Comparison of ENCODE assay signal across 8 mouse cellular contexts in genomic region chr4:41468396-41469080, GRCm38 (mm10). TPM values are rescaled to one million over a fixed set of nuclear protein-coding genes. Genes with fewer than 3 reads are reported as not detected.
A peak's percentile ranks its signal among the peaks of the same experiment; 100 is the strongest.
DNase-seq lines count a peak whose midpoint lies in the region; ATAC-seq and TF ChIP-seq lines count a peak whose summit lies in the region.

No protein-coding gene starts in this region.

- H3K4me3 ChIP-seq in hindbrain, embryonic 11.5 days (ENCODE audit: low read depth, low read length): no peak overlapping the region
- no peak overlapping the region for H3K4me3 ChIP-seq in hindbrain, embryonic 13.5 days
- no peak overlapping the region for H3K4me3 ChIP-seq in CH12.LX (replicated peaks in 1 of 3; ENCODE audit: low read depth in 2 of 3, low read length in 2 of 3, poor library complexity in 1 of 3)
- H3K4me3 ChIP-seq in bone marrow, adult 2 months (replicated peaks; ENCODE audit: control insufficient read depth, low read depth, low read length): no peak overlapping the region
- no peak overlapping the region for H3K4me3 ChIP-seq in forebrain, postnatal 0 days (ENCODE audit: low read depth, low read length)

- peak; percentile 76 for DNase-seq in hindbrain, embryonic 11.5 days (ENCODE audit: low spot score)
- peak; percentile 21 for DNase-seq in CH12.LX (ENCODE audit: extremely low read depth)
- peak; percentile 81 for DNase-seq in forebrain, postnatal 0 days
- DNase-seq in kidney, postnatal 10 days: peak; percentile 84
- DNase-seq in lung, adult 18-20 months: peak; percentile 57 to 63
- peak; percentile 12 for DNase-seq in spleen, postnatal 36 days (ENCODE audit: low spot score in 2 of 2)

- no peak for ATAC-seq in hindbrain, embryonic 11.5 days (ENCODE audit: low FRiP score)
- ATAC-seq in hindbrain, embryonic 13.5 days (ENCODE audit: low FRiP score): no peak
- ATAC-seq in forebrain, postnatal 0 days: no peak

- peak; percentile 23 to 74; a peak in 2 of 4 replicates for TF ChIP-seq CTCF in CH12.LX (conservative IDR thresholded peaks at IDR 0.05 in 1 of 2, IDR thresholded peaks at IDR 0.05 in 1 of 2; ENCODE audit: low read depth in 2 of 2, low read length in 2 of 2)
- TF ChIP-seq CTCF in bone marrow, adult 2 months (IDR thresholded peaks at IDR 0.05; ENCODE audit: control insufficient read depth, insufficient read depth, low read length): peak; percentile 22; the same call in 1 of the 2 replicates
- peak; percentile 79 for TF ChIP-seq CTCF in forebrain, postnatal 0 days (IDR thresholded peaks at IDR 0.05; ENCODE audit: low read depth)

- TF ChIP-seq RAD21 in CH12.LX (IDR thresholded peaks at IDR 0.05; ENCODE audit: low read depth, low read length): peak; percentile 72

- in situ Hi-C loops in CH12.LX (cut with MboI; ENCODE audit: low pct_ligation_motif_present, low pct_unique_long_range_greater_than_20kb, low sequenced_read_pairs): no loop called here

- H3K27ac ChIP-seq in hindbrain, embryonic 11.5 days (ENCODE audit: low read depth, low read length): no peak overlapping the region
- no peak overlapping the region for H3K27ac ChIP-seq in hindbrain, embryonic 13.5 days
- no peak overlapping the region for H3K27ac ChIP-seq in CH12.LX (ENCODE audit: insufficient read depth, low read depth)
- H3K27ac ChIP-seq in bone marrow, adult 2 months (ENCODE audit: control insufficient read depth, insufficient read depth, low read depth, low read length, poor library complexity): no peak overlapping the region
- H3K27ac ChIP-seq in forebrain, postnatal 0 days (ENCODE audit: low read depth, low read length): no peak overlapping the region

- no peak for TF ChIP-seq POLR2A in CH12.LX (IDR thresholded peaks at IDR 0.05; ENCODE audit: low read depth, low read length)
- no peak for TF ChIP-seq POLR2A in bone marrow, adult 2 months (IDR thresholded peaks at IDR 0.05; ENCODE audit: borderline replicate concordance, control insufficient read depth, low read depth, low read length)

- no peaks in the 10 kb centered on the region for H3K36me3 ChIP-seq in hindbrain, embryonic 11.5 days (ENCODE audit: control insufficient read depth, insufficient read depth, low read length)
- H3K36me3 ChIP-seq in hindbrain, embryonic 13.5 days: no peaks in the 10 kb centered on the region
- peaks cover 0 to 2% of the 10 kb centered on the region in 2 experiments for H3K36me3 ChIP-seq in CH12.LX (replicated peaks in 1 of 2; ENCODE audit: control insufficient read depth in 1 of 2, insufficient read depth in 1 of 2, low read length in 1 of 2)
- H3K36me3 ChIP-seq in forebrain, postnatal 0 days (ENCODE audit: insufficient read depth): no peaks in the 10 kb centered on the region

- H3K9me3 ChIP-seq in hindbrain, embryonic 11.5 days (ENCODE audit: control insufficient read depth, low read length): no peaks in the 10 kb centered on the region
- no peaks in the 10 kb centered on the region for H3K9me3 ChIP-seq in hindbrain, embryonic 13.5 days
- no peaks in the 10 kb centered on the region for H3K9me3 ChIP-seq in CH12.LX (replicated peaks; ENCODE audit: low read length)
- no peaks in the 10 kb centered on the region for H3K9me3 ChIP-seq in forebrain, postnatal 0 days (ENCODE audit: low read length)

- H3K4me1 ChIP-seq in hindbrain, embryonic 11.5 days (replicated peaks; ENCODE audit: control insufficient read depth, insufficient read depth, low read length): 0 out of 2 replicates have a peak, but pooled peaks cover 2% of the 10 kb centered on the region
- peaks cover 33% of the 10 kb centered on the region for H3K4me1 ChIP-seq in hindbrain, embryonic 13.5 days (replicated peaks)
- peaks cover 0 to 7% of the 10 kb centered on the region in 2 experiments; a peak in 2 of 4 replicates for H3K4me1 ChIP-seq in CH12.LX (ENCODE audit: control insufficient read depth in 1 of 2, insufficient read depth in 2 of 2)
- peaks cover 2% of the 10 kb centered on the region; the same call in 1 of the 2 replicates for H3K4me1 ChIP-seq in bone marrow, adult 2 months (ENCODE audit: control insufficient read depth, insufficient read depth, low read length)
- peaks cover 14% of the 10 kb centered on the region; the same call in 1 of the 2 replicates for H3K4me1 ChIP-seq in forebrain, postnatal 0 days (ENCODE audit: insufficient read depth)

- no peak overlapping the region for H3K4me2 ChIP-seq in hindbrain, embryonic 11.5 days (replicated peaks; ENCODE audit: low read depth, low read length)
- no peak overlapping the region for H3K4me2 ChIP-seq in hindbrain, embryonic 13.5 days
- no peak overlapping the region for H3K4me2 ChIP-seq in CH12.LX (ENCODE audit: insufficient read depth, low read depth, poor library complexity, severe bottlenecking)
- H3K4me2 ChIP-seq in forebrain, postnatal 0 days (ENCODE audit: low read depth): no peak overlapping the region

- 63% methylated on average over 17 of the region's 17 CpGs for WGBS in hindbrain, embryonic 11.5 days
- 55% methylated on average over 17 of the region's 17 CpGs for WGBS in hindbrain, embryonic 13.5 days
- 44% methylated on average over 17 of the region's 17 CpGs for WGBS in bone marrow, adult 2 months
- WGBS in forebrain, postnatal 0 days: 50% methylated on average over 17 of the region's 17 CpGs

- no peak for TF ChIP-seq EP300 in CH12.LX (IDR thresholded peaks at IDR 0.05; ENCODE audit: low read length)

- no peak overlapping the region for H3K9ac ChIP-seq in hindbrain, embryonic 11.5 days (ENCODE audit: low read depth, low read length)
- H3K9ac ChIP-seq in hindbrain, embryonic 13.5 days: no peak overlapping the region
- H3K9ac ChIP-seq in CH12.LX (ENCODE audit: insufficient read depth, low read depth): no peak overlapping the region
- H3K9ac ChIP-seq in forebrain, postnatal 0 days: no peak overlapping the region

- dilution Hi-C loops in CH12.LX (cut with MboI; ENCODE audit: extremely low pct_ligation_motif_present, extremely low pct_unique_long_range_greater_than_20kb, low sequenced_read_pairs): no loop called here

- peaks cover 5% of the 10 kb centered on the region for H3K79me2 ChIP-seq in CH12.LX (replicated peaks; ENCODE audit: control insufficient read depth, extremely low read depth, insufficient read depth, poor library complexity, severe bottlenecking)

- no peaks in the 10 kb centered on the region for H3K27me3 ChIP-seq in hindbrain, embryonic 11.5 days (ENCODE audit: control insufficient read depth, insufficient read depth, low read length)
- H3K27me3 ChIP-seq in hindbrain, embryonic 13.5 days: no peaks in the 10 kb centered on the region
- no peaks in the 10 kb centered on the region for H3K27me3 ChIP-seq in CH12.LX (replicated peaks)
- H3K27me3 ChIP-seq in forebrain, postnatal 0 days (ENCODE audit: insufficient read depth, low read length): no peaks in the 10 kb centered on the region

TF ChIP-seq in CH12.LX, 34 proteins besides CTCF, POLR2A, EP300 and RAD21:
- TF ChIP-seq SMC3 (IDR thresholded peaks at IDR 0.05; ENCODE audit: low read depth, low read length): peak; percentile 51
- TF ChIP-seq MYC (IDR thresholded peaks at IDR 0.05; ENCODE audit: low read depth, low read length): no peak

RNA-seq across cellular contexts. Expression of gene Nudt2, which starts 3.6 kb away (rescaled TPM):
- 67.7 and 70.3 TPM in 2 replicates for polyA plus RNA-seq in hindbrain, embryonic 11.5 days (2014; fragmentation: Nextera tagmentation; extraction: Ambion mirVana)
- polyA plus RNA-seq in hindbrain, embryonic 13.5 days (2015; fragmentation: Nextera tagmentation; extraction: Ambion mirVana): 58.0 and 60.4 TPM in 2 replicates
- total RNA-seq in CH12.LX (2012; rRNA removed) (26.5 and 27.9 TPM in 2 replicates), CH12.LX (2014; rRNA removed) (40.2 and 47.1 TPM in 2 replicates)
- 21.7 and 23.2 TPM in 2 replicates for polyA plus RNA-seq in CH12.LX (2012; ENCODE audit: insufficient read length, low read depth)
- polyA plus RNA-seq in bone marrow, adult 2 months (2011; ENCODE audit: insufficient read depth, insufficient read length, low replicate concordance, missing spikeins): 3.0 and 3.9 TPM in 2 replicates
- total RNA-seq in forebrain, postnatal 0 days (2014; rRNA removed): 56.0 and 80.3 TPM in 2 replicates
- polyA plus RNA-seq in forebrain, postnatal 0 days (2015; fragmentation: Nextera tagmentation; extraction: Ambion mirVana): 95.5 and 101 TPM in 2 replicates

RNA-seq across cellular contexts. Expression of gene Kif24, which starts 3.9 kb away (rescaled TPM):
- polyA plus RNA-seq in hindbrain, embryonic 11.5 days (2014; fragmentation: Nextera tagmentation; extraction: Ambion mirVana): 10.4 and 11.9 TPM in 2 replicates
- polyA plus RNA-seq in hindbrain, embryonic 13.5 days (2015; fragmentation: Nextera tagmentation; extraction: Ambion mirVana): 4.6 and 5.1 TPM in 2 replicates
- total RNA-seq in CH12.LX (2012; rRNA removed) (8.6 and 9.1 TPM in 2 replicates), CH12.LX (2014; rRNA removed) (5.5 and 6.4 TPM in 2 replicates)
- 7.9 and 8.4 TPM in 2 replicates for polyA plus RNA-seq in CH12.LX (2012; ENCODE audit: insufficient read length, low read depth)
- polyA plus RNA-seq in bone marrow, adult 2 months (2011; ENCODE audit: insufficient read depth, insufficient read length, low replicate concordance, missing spikeins): 11.5 and 17.6 TPM in 2 replicates
- 2.2 and 4.2 TPM in 2 replicates for total RNA-seq in forebrain, postnatal 0 days (2014; rRNA removed)
- 0.78 and 1.8 TPM in 2 replicates for polyA plus RNA-seq in forebrain, postnatal 0 days (2015; fragmentation: Nextera tagmentation; extraction: Ambion mirVana)

RNA-seq across cellular contexts. Expression of gene AI464131, which starts 34.3 kb away (rescaled TPM):
- 8.3 and 10.9 TPM in 2 replicates for polyA plus RNA-seq in hindbrain, embryonic 11.5 days (2014; fragmentation: Nextera tagmentation; extraction: Ambion mirVana)
- polyA plus RNA-seq in hindbrain, embryonic 13.5 days (2015; fragmentation: Nextera tagmentation; extraction: Ambion mirVana): 7.0 TPM in 2 replicates
- total RNA-seq in CH12.LX (2012; rRNA removed) (0.04 TPM in 2 replicates), CH12.LX (2014; rRNA removed) (not detected in 2 replicates)
- polyA plus RNA-seq in CH12.LX (2012; ENCODE audit: insufficient read length, low read depth): 0.10 TPM in 1 of 2 replicates, not detected in the other
- polyA plus RNA-seq in bone marrow, adult 2 months (2011; ENCODE audit: insufficient read depth, insufficient read length, low replicate concordance, missing spikeins): 0.31 TPM in 1 of 2 replicates, not detected in the other
- total RNA-seq in forebrain, postnatal 0 days (2014; rRNA removed): 14.7 and 16.0 TPM in 2 replicates
- polyA plus RNA-seq in forebrain, postnatal 0 days (2015; fragmentation: Nextera tagmentation; extraction: Ambion mirVana): 4.7 and 8.2 TPM in 2 replicates

RNA-seq across cellular contexts. Expression of gene 1110017D15Rik, which starts 48.6 kb away (rescaled TPM):
- polyA plus RNA-seq in hindbrain, embryonic 11.5 days (2014; fragmentation: Nextera tagmentation; extraction: Ambion mirVana): 12.7 and 14.3 TPM in 2 replicates
- polyA plus RNA-seq in hindbrain, embryonic 13.5 days (2015; fragmentation: Nextera tagmentation; extraction: Ambion mirVana): 9.8 and 17.9 TPM in 2 replicates
- not detected in 2 replicates for total RNA-seq in CH12.LX (2012; rRNA removed)
- total RNA-seq in CH12.LX (2014; rRNA removed): not detected in 2 replicates
- not detected in 2 replicates for polyA plus RNA-seq in CH12.LX (2012; ENCODE audit: insufficient read length, low read depth)
- polyA plus RNA-seq in bone marrow, adult 2 months (2011; ENCODE audit: insufficient read depth, insufficient read length, low replicate concordance, missing spikeins): not detected in 2 replicates
- 11.8 and 15.6 TPM in 2 replicates for total RNA-seq in forebrain, postnatal 0 days (2014; rRNA removed)
- 21.1 and 21.7 TPM in 2 replicates for polyA plus RNA-seq in forebrain, postnatal 0 days (2015; fragmentation: Nextera tagmentation; extraction: Ambion mirVana)

Comparison
In these comparisons a context has a peak if more than half of its experiments do, and no peak if none do; other contexts are left out.
1. DNase-seq: peak in every context shown above with its lines; median percentile 84 in kidney, postnatal 10 days; 81 in forebrain, postnatal 0 days; 76 in hindbrain, embryonic 11.5 days; 60 in lung, adult 18-20 months; 21 in CH12.LX; 12 in spleen, postnatal 36 days.
2. CTCF ChIP-seq: peak in every context shown above with its lines; median percentile 79 in forebrain, postnatal 0 days; 48 in CH12.LX; 22 in bone marrow, adult 2 months.